Mouse (Mus musculus) spleen, adult 18-20 months (tissue): ENCODE measurements around the gene Kcne1.

Experiments used
- DNase-seq, 2 experiments: peaks; one replicate each; pipeline ENCODE4 v3.0.0; 2022; ENCODE audit warnings: mixed read lengths in 2 of 2

Kcne1 gene

DNA sequence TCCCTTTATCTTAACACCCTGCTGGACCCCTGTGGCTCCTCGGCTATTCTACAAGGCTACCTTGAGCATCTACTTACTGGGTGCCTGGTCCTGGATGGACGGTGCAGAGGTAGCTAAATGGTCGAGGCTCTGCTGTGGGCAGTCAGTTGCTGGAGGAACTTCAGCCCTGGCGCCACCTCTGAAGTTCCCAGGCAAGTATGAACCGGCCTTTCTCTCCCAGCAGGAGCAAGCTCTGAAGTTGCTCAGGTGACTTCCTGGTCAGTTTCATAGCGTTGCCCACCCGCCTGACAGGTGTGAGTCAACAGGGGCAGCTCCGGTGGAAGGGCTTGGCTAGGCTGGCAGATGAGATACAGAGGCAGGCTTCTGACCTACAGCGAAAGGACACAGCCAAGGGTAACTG is at the start of gene Kcne1:
Gene Kcne1, minus strand, starts transcription at position 240 of the 400 bp plus-strand sequence.
- DNase-seq = no peak

- no peak for DNase-seq
Measured at GRCm38 (mm10) chr16:92407883-92408282, 48.6 kb upstream of the Kcne1 start.

GRCm38 (mm10) chr16:92404141-92404540 is 44.9 kb upstream of the Kcne1 start:
- no peak for DNase-seq

GRCm38 (mm10) chr16:92403069-92403468 is 43.8 kb upstream of the Kcne1 start:
- DNase-seq = no peak

DNA sequence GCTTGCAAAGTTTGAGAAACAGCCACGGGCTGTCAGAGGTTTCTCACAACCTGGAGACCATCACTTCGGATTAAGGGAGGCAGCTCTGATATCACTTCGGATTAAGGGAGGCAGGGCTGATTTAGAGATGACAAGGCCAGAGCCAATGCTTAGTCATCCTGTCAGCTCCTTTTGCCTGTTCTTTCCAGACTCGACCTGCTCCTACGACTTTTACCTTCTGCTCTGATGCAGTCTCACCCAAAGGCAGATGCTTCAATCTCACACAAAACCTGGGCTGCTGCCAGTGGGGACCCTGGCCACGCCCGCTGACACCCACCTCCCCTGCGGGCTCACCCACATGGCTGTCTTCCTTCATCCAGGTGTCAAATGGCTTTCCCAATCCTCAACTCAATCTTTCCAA is 42.9 kb upstream of the Kcne1 start:
- DNase-seq = no peak

DNA sequence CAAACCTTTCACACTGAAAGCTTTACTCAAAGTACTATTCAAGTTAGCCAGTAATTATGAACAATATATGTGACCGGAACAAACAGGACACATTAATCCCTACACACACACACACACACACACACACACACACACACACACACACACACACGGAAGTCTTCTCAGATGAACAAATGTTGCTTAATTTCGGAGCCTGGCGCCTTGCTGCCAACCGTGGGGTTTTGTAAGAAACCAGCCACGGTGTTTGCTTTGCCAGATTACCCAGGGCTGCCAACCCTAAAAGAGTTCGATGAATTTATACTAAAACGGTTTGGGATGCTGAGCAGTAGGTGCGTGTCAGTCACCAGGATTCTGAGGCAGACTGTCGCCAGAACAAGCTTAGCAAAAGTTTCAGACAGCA is 41.9 kb upstream of the Kcne1 start:
- no peak for DNase-seq

- DNase-seq = peak; percentile 28 to 42
Measured at GRCm38 (mm10) chr16:92399490-92400458, 40.5 kb upstream of the Kcne1 start.

DNA sequence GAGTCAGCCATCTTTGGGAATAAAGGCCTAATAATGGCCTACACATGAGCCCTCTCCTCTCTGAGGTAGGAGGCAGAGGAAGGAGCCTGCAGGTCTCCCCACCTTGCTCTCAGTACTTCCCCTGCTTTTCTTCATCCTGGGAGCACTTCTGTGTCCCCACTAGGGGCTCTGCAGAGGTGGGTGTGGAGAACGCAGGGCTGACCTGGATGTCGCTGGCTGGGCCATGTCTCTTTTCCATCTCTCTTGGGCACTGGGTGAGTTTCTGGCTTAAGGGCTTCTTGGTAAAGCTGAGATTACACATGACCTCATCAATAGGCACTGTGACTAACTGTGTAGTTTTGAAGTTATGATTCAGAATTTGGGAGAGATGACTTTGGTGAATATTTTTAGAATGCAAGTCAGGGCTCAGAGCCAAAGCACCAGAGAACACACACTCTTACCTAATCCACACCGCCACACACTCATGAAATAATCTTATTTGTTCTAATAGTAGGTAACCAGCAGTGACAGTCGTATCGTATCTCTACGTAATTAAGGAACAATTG is 39.4 kb upstream of the Kcne1 start:
- DNase-seq = no peak

- no peak for DNase-seq
Measured at GRCm38 (mm10) chr16:92397745-92398573, 38.7 kb upstream of the Kcne1 start.

GRCm38 (mm10) chr16:92393732-92394131 is 34.5 kb upstream of the Kcne1 start:
- DNase-seq = no peak

- DNase-seq = no peak
Measured at GRCm38 (mm10) chr16:92387692-92388091, 28.4 kb upstream of the Kcne1 start.

- DNase-seq = peak; percentile 28 to 72
Measured at GRCm38 (mm10) chr16:92385062-92385461, 25.8 kb upstream of the Kcne1 start.

GRCm38 (mm10) chr16:92383412-92383811 is 24.1 kb upstream of the Kcne1 start:
- DNase-seq = no peak

- no peak for DNase-seq
Measured at GRCm38 (mm10) chr16:92382508-92382907, 23.2 kb upstream of the Kcne1 start.

DNA sequence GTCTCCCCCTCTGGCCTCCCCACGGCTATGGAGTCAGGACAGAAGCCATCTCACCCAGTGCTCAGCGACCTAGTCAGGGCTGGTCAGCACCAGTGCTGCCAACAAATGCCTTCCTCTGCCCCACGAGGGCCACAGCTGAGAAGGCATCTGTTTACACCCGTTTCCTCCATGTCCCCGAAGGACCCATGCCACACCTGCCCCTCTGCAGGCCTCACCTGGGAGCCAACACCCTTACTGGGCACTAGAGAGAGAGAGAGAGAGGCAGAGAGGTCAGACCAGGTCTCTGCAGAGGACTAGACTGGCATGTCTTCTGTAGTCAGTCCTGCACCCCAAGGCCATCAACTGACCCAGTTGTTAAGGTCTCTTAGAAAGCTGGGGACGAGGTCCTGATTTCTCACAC is 21.8 kb upstream of the Kcne1 start:
- DNase-seq = no peak

- DNase-seq = no peak
Measured at GRCm38 (mm10) chr16:92376976-92377375, 17.7 kb upstream of the Kcne1 start.

GRCm38 (mm10) chr16:92371623-92372022 is 12.4 kb upstream of the Kcne1 start:
- DNase-seq = no peak

DNA sequence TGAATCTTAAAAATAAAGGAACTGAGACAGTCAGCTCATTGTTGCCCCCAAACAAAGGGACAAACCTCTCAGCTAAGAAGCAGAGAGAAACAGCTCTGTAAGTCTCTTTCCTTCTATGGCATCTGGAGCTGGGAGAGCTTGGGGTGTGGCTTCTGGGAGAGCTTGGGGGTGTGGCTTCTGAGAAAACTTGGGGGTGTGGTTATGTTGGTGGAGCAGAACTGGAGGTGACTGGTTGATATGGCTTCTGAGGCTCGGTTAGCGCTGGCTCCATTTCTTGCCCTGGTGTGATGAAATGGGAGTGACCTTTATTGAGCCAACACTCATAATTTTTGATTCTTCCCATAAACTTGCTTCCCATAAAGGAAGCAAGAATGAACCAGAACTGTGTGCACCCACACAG is 10.0 kb upstream of the Kcne1 start:
- no peak for DNase-seq

DNA sequence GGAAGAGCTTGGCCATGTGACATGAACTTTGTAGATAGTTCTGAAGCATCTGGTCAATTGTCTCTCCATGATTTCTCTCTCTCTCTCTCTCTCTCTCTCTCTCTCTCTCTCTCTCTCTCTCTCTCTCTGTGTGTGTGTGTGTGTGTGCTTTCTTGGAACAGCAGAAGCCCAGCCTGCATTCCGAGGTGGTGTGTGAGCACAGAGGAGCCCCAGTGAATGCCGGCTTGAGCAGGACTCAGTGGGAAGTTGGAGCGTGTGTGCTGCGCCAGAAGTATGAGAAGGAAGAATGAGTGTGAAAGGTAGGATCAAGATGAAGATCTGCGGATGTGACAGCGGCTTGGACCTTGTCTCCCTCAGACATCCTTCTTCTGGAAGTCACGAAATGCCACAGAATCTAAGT is 6.2 kb upstream of the Kcne1 start:
- DNase-seq = no peak

DNA sequence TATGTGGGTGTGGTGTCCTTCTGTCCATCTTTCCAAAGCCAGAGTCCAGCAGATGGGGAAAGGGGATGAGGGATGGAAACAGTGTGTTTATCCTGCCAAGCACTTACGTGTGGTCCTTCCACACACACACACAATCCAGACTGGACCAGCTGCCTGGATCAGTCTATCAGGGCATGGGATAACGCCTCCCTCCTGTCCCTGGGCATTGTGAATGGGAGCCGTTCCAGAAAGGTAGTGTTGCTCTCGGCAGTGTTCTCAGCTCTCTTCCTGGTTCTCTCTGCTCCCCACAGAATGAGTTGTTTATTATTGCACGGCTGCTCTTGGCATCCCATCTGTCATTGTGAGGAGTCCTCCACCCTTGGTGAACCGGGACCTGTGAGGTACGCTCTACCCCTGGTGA is 1.4 kb upstream of the Kcne1 start:
- DNase-seq = no peak

- no peak for DNase-seq
Measured at GRCm38 (mm10) chr16:92358734-92359133, 534 bp downstream of the Kcne1 start.

- DNase-seq = no peak
Measured at GRCm38 (mm10) chr16:92357566-92357965, 1.7 kb downstream of the Kcne1 start.

DNA sequence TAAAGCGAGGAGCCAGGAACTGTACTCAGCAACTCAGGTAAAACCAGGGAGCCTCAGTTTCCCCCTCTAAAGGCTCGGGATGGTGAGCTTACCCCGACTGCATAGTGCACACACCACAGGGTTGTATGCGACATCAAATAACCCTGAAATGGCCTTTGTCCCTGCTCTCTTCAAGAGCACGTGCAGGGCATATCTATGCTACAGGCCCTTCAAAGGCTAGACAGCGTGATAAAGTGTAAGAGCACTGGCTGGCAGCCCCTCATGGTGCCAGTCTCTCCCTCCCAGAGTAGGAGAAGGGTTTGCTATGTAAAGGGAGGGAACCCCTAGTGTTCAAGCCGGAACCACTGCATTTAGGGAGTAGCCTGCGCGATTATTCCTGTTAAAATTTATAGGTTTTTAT is 2.2 kb downstream of the Kcne1 start:
- no peak for DNase-seq
